Mouse (Mus musculus) embryonic facial prominence, embryonic 15.5 days (tissue): ENCODE data around the gene Isg20l2. TPM values are rescaled to one million over a fixed set of nuclear protein-coding genes. Genes with fewer than 3 reads are reported as not detected.
A peak's percentile ranks its signal among the peaks of the same experiment; 100 is the strongest.
"Not testable (repeated sequence)": the region's sequence is repeated elsewhere in the genome, so short reads cannot be mapped to it uniquely, and the experiment has no call there.

Source experiments
- ATAC-seq: fragments of 200-750 bp; cut with Nextera tagmentation; 2 replicates; pipeline ENCODE4 v1.8.0; 2017; ENCODE audit warnings: low read depth, moderate TSS enrichment; ENCODE audit not compliant: insufficient number of reproducible peaks, low FRiP score, low TSS enrichment
- H3K27ac ChIP-seq: fragments of 300-500 bp; sonication (generic); replicated peaks from 2 replicates; pipeline ENCODE4 v1.5.1; 2015; ENCODE audit warnings: mild to moderate bottlenecking, inconsistent platforms
- H3K27me3 ChIP-seq: fragments of 300-500 bp; sonication (generic); 2 replicates; pipeline ENCODE4 v1.6.1; 2015; ENCODE audit warnings: inconsistent platforms
- H3K36me3 ChIP-seq: fragments of 300-500 bp; sonication (generic); 2 replicates; pipeline ENCODE4 v1.6.1; 2015; ENCODE audit warnings: mild to moderate bottlenecking, inconsistent platforms
- H3K4me1 ChIP-seq: fragments of 300-500 bp; sonication (generic); 2 replicates; pipeline ENCODE4 v1.6.1; 2015; ENCODE audit warnings: inconsistent platforms
- H3K4me2 ChIP-seq: fragments of 300-500 bp; sonication (generic); replicated peaks from 2 replicates; pipeline ENCODE4 v1.6.1; 2015; ENCODE audit warnings: mild to moderate bottlenecking, inconsistent platforms
- H3K4me3 ChIP-seq: fragments of 300-500 bp; sonication (generic); replicated peaks from 2 replicates; pipeline ENCODE4 v1.5.1; 2015; ENCODE audit warnings: mild to moderate bottlenecking, inconsistent platforms
- H3K9ac ChIP-seq: fragments of 300-500 bp; sonication (generic); 2 replicates; pipeline ENCODE4 v1.6.1; 2015; ENCODE audit warnings: inconsistent platforms
- H3K9me3 ChIP-seq: fragments of 300-500 bp; sonication (generic); replicated peaks from 2 replicates; pipeline ENCODE4 v1.6.1; 2016; ENCODE audit warnings: inconsistent platforms
- WGBS: fragments of 180-500 bp; shearing (Covaris S2); methylation state at CpG from one replicate; pipeline ENCODE4 v1.1.7; 2015; 5-methylcytosine and 5-hydroxymethylcytosine counted together
- polyA plus RNA-seq: library from polyadenylated mRNA; unstranded; fragments of >200 nt; fragmentation: Nextera tagmentation; extraction: Ambion mirVana; gene quantifications from 2 replicates; pipeline ENCODE4 v1.2.1, GENCODE M21; 2015

Gene Isg20l2
- 54.5 and 56.2 TPM in 2 replicates for polyA plus RNA-seq

DNA sequence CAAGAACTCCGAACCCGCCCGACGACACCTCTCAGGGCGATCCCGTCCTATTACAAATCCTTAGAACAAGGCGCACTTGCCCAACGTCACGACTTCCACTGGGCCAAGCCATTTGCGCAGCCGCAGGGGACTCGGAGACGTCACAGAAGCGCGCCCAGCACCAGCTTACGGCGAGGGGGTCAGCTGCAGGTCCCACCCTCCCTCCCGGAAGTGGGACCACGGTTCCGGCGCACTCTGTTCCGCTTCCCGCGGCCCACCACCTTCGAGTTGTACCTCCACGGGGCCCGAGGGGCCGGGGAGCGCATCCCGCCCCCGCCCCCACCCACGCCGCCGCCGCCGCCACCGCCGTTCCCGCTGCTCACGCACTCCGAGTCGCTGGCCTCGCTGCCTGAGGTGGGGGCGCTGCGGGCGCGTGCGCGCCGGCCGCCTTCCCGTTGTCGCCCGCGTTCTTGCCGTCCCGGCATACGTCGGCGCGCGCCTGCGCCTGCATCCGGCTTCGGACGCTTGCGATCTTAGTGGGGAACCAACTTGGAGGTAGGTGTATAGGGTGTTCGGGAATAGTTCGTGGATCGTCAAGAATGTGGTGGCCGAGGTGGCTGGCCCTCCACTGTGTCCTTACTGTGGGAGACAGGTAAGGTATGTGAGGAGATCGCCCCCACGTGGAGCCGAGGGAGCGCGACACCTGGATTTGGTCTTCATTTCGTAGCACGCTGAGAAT lies at the start of gene Isg20l2, which contains the start of gene Rrnad1:
Gene Isg20l2, plus strand, starts transcription at position 237 of the 718 bp plus-strand sequence.
Gene Rrnad1, minus strand, starts transcription at position 640 of the 718 bp plus-strand sequence.
- peak within 1 kb of the TSS; percentile 90 for H3K27ac ChIP-seq
- peaks cover 52% of the 10 kb centered on the region for H3K36me3 ChIP-seq
- no peaks in the 10 kb centered on the region for H3K9me3 ChIP-seq
- under 1% methylated on average over 78 of the region's 78 CpGs for WGBS
- ATAC-seq: peak; percentile 96
- peak within 1 kb of the TSS; percentile 85 for H3K9ac ChIP-seq
- H3K4me1 ChIP-seq: peaks cover 35% of the 10 kb centered on the region
- H3K4me3 ChIP-seq: peak within 1 kb of the TSS; percentile 98
- no peaks in the 10 kb centered on the region for H3K27me3 ChIP-seq
- peak within 1 kb of the TSS; percentile 76 for H3K4me2 ChIP-seq

DNA sequence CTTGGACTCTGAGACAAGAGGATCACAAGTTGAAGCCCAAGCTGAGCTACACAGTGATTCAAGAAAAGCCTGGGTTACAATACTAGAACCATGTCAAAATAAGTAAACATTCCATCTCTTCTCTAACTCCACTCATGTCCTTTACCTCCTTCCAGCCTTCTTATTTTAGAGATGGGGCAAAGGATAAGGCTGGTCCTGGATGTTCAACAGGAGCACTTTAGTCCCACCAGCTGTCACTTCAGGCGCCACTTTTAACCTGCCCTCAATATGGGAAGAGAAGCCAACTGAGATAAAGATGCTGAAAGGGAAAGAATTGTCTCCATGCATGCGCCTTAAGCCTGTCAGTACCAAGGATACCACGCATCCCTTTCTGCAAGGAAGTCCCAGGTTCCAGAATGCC lies 45.8 kb upstream of the Isg20l2 start:
- 2% methylated on average over 3 of the region's 3 CpGs for WGBS
- Histone ChIP-seq H3K9me3 (no peaks in the 10 kb centered on the region), H3K9ac (peak overlapping the region; percentile 98)

DNA sequence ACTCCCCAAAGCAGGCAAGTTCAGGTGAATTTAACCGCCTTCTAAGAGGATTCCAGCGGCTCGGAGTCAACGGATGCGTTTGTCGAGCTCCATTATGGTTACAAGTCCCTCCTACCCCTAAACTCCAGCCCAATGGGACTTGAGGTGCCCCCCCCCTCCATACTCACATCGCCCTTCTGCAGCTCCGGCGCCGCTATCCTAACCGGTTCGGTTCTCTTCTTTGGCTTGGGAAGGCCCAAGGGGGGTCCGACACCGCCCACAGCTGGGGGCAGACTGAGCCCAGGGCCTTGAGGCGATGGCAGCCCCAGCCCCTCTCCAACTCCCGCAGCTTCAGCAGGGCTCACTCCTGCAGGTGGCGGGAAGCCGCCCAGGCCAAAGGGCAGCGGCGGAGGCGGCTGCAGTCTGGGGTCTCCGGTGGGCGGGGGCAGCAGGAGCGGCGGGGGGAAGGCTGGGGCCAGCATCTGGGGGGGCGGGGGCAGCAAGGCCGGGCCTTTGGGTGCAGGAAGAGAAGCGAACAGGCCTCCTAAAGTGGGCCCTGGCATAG lies 45.3 kb upstream of the Isg20l2 start:
- Histone ChIP-seq H3K4me3 (peak overlapping the region; percentile 90), H3K27ac (peak overlapping the region; percentile 87), H3K4me1 (peaks cover 19% of the 10 kb centered on the region), H3K9ac (peak overlapping the region; percentile 98), H3K36me3 (peaks cover 16% of the 10 kb centered on the region), H3K27me3 (no peaks in the 10 kb centered on the region), H3K4me2 (peak overlapping the region; percentile 84), H3K9me3 (no peaks in the 10 kb centered on the region)
- ATAC-seq: no peak
- WGBS: under 1% methylated on average over 27 of the region's 28 CpGs

More for the DNA sequence above, 45.8 kb upstream of the Isg20l2 start:
- Histone ChIP-seq H3K27ac (peak overlapping the region; percentile 87), H3K36me3 (peaks cover 17% of the 10 kb centered on the region), H3K27me3 (no peaks in the 10 kb centered on the region), H3K4me1 (peaks cover 19% of the 10 kb centered on the region), H3K4me3 (peak overlapping the region; percentile 90), H3K4me2 (peak overlapping the region; percentile 84)
- no peak for ATAC-seq

DNA sequence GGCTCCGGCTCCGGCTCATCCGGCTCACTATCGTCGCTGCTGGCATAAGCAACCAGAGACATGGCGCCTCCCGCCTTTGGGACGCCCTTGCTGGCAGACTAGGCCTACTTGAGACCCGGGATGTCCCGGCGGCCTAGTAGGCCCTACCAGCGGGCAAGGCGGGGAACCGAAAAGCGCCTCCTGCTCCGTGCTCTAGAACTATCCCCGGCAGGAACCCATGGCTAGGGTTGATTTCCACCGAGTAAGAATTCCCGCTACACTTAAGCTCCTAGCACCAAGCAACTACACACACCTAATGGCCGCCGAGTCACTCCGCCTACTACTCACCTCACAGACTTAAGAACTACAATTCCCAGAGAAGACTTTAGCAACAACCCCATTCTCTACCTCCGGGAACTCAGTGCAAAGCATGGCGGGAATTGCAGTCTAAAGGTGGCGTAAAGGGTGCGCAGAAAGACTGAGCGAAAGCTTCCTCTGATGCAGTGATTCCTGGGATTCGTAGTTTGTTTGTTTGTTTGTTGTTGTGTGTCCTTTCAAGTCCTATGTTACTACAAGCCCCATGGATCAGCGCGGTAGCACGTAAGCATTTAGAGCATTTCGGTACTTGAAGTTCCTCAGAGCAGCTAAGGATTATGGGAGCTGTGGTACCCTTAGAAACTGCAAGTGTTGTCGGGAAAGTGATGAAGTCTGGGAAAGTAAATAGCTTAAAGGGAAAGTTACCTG lies 44.7 kb upstream of the Isg20l2 start, which contains the start of gene Prcc:
Gene Prcc, minus strand, starts transcription at position 328 of the 723 bp plus-strand sequence.
- H3K4me2 ChIP-seq: peak within 1 kb of the TSS; percentile 84
- ATAC-seq: peak; percentile 98
- peak within 1 kb of the TSS; percentile 98 for H3K9ac ChIP-seq
- WGBS: under 1% methylated on average over 33 of the region's 33 CpGs
- peaks cover 10% of the 10 kb centered on the region for H3K36me3 ChIP-seq
- peak within 1 kb of the TSS; percentile 87 for H3K27ac ChIP-seq
- peak within 1 kb of the TSS; percentile 90 for H3K4me3 ChIP-seq
- H3K4me1 ChIP-seq: peaks cover 19% of the 10 kb centered on the region
- H3K27me3 ChIP-seq: no peaks in the 10 kb centered on the region
- no peaks in the 10 kb centered on the region for H3K9me3 ChIP-seq

DNA sequence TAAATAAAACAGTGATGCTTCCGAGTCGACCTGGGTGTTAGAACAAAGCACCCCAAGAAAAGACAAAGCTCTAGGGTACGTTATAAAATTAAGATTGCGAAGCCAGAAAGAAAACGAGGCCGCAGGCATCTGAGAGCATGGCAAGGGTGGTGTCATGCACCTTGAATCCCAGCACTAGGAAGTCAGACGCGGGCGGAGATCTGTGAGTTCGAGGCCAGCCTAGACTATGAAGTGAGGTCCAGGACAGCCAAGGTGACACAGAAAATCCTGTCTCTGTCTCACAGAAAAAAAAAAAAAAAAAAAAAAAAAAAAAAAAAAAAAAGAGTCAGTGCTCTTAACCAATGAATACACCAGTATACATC lies 44.1 kb upstream of the Isg20l2 start:
- H3K4me2 ChIP-seq: peak overlapping the region; percentile 54
- 8% methylated on average over 10 of the region's 10 CpGs for WGBS
- no peak for ATAC-seq
- H3K27ac ChIP-seq: 0 out of 2 replicates have a peak overlapping the region, but pooled peaks have one; percentile 34
- peaks cover 6% of the 10 kb centered on the region; the same call in 1 of the 2 replicates for H3K36me3 ChIP-seq
- no peaks in the 10 kb centered on the region for H3K27me3 ChIP-seq
- no peaks in the 10 kb centered on the region for H3K9me3 ChIP-seq
- H3K9ac ChIP-seq: peak overlapping the region; percentile 35
- peaks cover 19% of the 10 kb centered on the region for H3K4me1 ChIP-seq
- peak overlapping the region; percentile 90 for H3K4me3 ChIP-seq

DNA sequence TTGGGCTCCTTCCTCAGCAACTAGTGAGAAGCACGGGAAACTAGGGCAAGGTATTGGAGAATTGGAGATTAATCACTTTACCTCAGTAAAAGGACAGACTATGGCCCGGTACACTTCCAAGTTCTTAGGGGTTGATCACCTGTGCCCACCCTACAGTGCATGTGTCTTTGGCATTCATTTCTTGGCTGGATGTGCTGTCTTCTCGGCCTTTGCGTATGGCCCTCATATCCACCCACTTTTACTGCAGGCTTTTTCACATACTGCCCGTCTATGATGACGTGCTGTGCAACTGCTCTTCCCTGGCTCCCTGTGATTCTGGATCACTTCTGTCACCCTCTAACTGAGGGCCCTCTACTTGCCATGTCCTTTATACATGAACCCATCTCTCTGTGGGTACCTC lies 43.7 kb upstream of the Isg20l2 start:
- no peaks in the 10 kb centered on the region for H3K9me3 ChIP-seq
- no peak for ATAC-seq
- no peak overlapping the region for H3K27ac ChIP-seq
- H3K9ac ChIP-seq: no peak overlapping the region
- H3K4me2 ChIP-seq: peak overlapping the region; percentile 54
- H3K4me3 ChIP-seq: peak overlapping the region; percentile 90; the same call in 1 of the 2 replicates
- H3K4me1 ChIP-seq: peaks cover 19% of the 10 kb centered on the region
- WGBS: 84% methylated on average over 6 of the region's 6 CpGs
- H3K27me3 ChIP-seq: no peaks in the 10 kb centered on the region
- 0 out of 2 replicates have a peak, but pooled peaks cover 3% of the 10 kb centered on the region for H3K36me3 ChIP-seq

DNA sequence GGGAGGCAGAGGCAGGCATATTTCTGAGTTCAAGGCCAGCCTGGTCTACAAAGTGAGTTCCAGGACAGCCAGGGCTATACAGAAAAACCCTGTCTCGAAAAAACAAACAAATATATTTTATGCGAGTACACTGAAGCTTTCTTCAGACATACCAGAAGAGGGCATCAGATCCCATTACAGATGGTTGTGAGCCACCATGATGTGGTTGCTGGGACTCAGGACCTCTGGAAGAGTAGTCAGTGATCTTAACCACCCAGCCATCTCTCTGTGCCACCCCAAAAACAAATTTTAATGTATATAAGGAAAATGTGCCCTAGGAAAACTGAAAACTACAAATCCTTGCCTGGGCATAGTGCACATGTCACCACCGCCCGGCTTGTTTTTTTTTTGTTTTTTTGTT lies 42.7 kb upstream of the Isg20l2 start:
- 88% methylated on average over 4 of the region's 4 CpGs for WGBS
- H3K27ac ChIP-seq, ATAC-seq: not testable (repeated sequence)

DNA sequence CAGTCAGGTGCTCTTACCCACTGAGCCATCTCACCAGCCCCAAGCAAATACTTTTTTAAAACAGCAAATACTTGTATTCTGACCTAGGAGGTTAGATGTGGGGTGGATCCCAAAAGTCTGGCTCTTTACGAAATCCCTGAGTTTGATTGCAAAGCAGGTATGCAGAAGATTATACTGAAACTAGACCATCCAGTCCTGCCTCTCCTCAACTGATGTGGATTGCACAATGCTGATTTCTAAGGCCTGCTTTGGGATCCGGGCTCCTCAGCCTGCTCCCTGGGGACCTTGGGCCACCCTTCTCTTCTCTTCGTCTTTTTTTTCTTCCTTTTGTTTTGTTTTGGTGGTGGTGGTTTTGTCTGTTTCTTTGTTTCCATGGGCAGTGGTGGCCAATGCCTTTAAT lies 38.6 kb upstream of the Isg20l2 start:
- no peak for ATAC-seq
- Histone ChIP-seq H3K36me3 (no peaks in the 10 kb centered on the region), H3K27me3 (no peaks in the 10 kb centered on the region), H3K9me3 (no peaks in the 10 kb centered on the region), H3K4me2 (no peak overlapping the region), H3K9ac (no peak overlapping the region), H3K4me3 (no peak overlapping the region), H3K27ac (no peak overlapping the region), H3K4me1 (no peaks in the 10 kb centered on the region)
- WGBS: 40% methylated on average over 3 of the region's 3 CpGs

More for the DNA sequence above, 42.7 kb upstream of the Isg20l2 start:
- peaks cover 17% of the 10 kb centered on the region for H3K4me1 ChIP-seq
- not testable (repeated sequence) for H3K9me3 ChIP-seq, H3K4me2 ChIP-seq, H3K4me3 ChIP-seq, H3K27me3 ChIP-seq, H3K36me3 ChIP-seq, H3K9ac ChIP-seq

DNA sequence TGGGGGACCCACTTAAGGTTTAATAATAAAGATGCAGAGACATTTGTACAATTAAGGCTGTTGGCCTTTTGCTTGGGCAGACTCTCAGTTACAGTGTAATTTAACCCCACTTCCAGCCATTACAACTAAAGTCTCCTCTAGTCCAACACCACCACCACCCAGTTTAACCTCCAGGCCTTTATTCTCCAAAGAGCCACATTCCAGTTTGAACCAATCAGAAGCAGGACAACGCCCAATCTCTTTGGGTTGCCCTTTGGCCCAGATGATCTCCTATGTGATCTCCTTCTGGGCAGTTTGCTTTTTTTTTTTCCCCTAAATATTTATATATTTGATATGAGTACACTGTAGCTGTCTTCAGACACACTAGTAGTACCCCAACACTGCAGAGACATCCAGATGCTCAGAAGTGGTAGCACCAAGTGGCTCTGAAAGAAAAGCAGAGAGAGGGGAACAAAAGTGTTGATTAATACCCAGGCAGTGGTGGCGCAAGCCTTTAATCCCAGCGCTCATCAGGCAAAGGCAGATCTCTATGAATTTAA lies 36.7 kb upstream of the Isg20l2 start:
- H3K4me1 ChIP-seq: no peaks in the 10 kb centered on the region
- H3K36me3 ChIP-seq: no peaks in the 10 kb centered on the region
- H3K9ac ChIP-seq: no peak overlapping the region
- H3K9me3 ChIP-seq: no peaks in the 10 kb centered on the region
- no peak overlapping the region for H3K27ac ChIP-seq
- no peak for ATAC-seq
- WGBS: 73% methylated on average over 3 of the region's 3 CpGs
- H3K27me3 ChIP-seq: no peaks in the 10 kb centered on the region
- H3K4me2 ChIP-seq: no peak overlapping the region
- H3K4me3 ChIP-seq: no peak overlapping the region

DNA sequence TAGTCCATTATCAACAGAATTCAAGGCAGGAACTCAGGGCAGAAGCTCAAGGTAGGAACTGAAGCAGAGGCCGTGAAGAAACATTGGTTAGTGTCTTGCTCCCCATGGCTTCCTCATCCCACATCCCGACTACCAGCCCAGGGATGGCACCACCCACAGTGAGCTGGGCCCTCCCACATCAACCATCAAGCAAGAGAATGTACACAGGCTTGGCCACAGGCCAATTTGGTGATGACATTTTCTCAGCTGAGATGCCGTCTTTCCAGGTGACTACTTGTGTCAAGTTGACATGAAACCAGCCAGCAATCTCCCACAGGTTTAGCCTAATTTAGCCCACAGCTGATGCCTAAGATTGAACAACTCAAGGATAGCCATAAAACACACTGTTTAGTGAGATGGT lies 30.8 kb upstream of the Isg20l2 start:
- Histone ChIP-seq H3K4me2 (no peak overlapping the region), H3K9ac (no peak overlapping the region), H3K9me3 (no peaks in the 10 kb centered on the region), H3K36me3 (no peaks in the 10 kb centered on the region), H3K4me3 (no peak overlapping the region), H3K4me1 (no peaks in the 10 kb centered on the region), H3K27ac (no peak overlapping the region), H3K27me3 (no peaks in the 10 kb centered on the region)
- no peak for ATAC-seq
- 48% methylated on average over 3 of the region's 3 CpGs for WGBS

DNA sequence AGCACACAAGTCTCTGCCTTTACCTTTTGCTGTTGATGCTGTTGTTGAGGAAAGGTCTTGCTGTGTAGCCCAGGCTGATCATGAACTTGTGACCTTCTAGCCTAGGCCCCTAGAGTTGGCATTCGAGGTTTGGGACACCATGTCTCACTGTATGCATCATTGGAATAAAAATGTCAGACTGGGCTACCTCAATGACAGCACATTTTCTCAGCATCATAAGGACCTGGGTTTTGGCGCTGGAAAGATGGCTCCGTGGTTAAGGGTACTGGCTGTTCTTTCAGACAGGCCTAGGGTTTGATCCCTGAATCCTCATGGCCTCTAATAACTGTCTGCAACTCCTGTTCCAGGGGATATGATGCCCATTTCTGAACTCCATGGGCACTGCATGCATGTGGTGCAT lies 30.3 kb upstream of the Isg20l2 start:
- Histone ChIP-seq H3K9ac (no peak overlapping the region), H3K27ac (no peak overlapping the region), H3K9me3 (no peaks in the 10 kb centered on the region), H3K27me3 (no peaks in the 10 kb centered on the region), H3K4me2 (no peak overlapping the region), H3K4me3 (no peak overlapping the region), H3K36me3 (no peaks in the 10 kb centered on the region), H3K4me1 (no peaks in the 10 kb centered on the region)
- ATAC-seq: no peak
- 78% methylated on average over 3 of the region's 3 CpGs for WGBS
